Mouse (Mus musculus) embryonic facial prominence, embryonic 10.5 days (tissue): ENCODE measurements around the gene Sdsl. TPM values are rescaled to one million over a fixed set of nuclear protein-coding genes. Genes with fewer than 3 reads are reported as not detected.

ENCODE experiments used
- DNase-seq: peaks from one replicate; pipeline ENCODE4 v3.0.0-alpha.2; 2017; ENCODE audit warnings: low spot score
- H3K27ac ChIP-seq: fragments of 300-500 bp; sonication (generic); replicated peaks from 2 replicates; pipeline ENCODE4 v1.5.1; 2016; ENCODE audit warnings: mild to moderate bottlenecking
- H3K27me3 ChIP-seq: fragments of 300-500 bp; sonication (generic); replicated peaks from 2 replicates; pipeline ENCODE4 v1.6.1; 2016; ENCODE audit warnings: low read depth, mild to moderate bottlenecking; ENCODE audit not compliant: poor library complexity, severe bottlenecking
- H3K36me3 ChIP-seq: fragments of 300-500 bp; sonication (generic); replicated peaks from 2 replicates; pipeline ENCODE4 v1.6.1; 2016; ENCODE audit warnings: mild to moderate bottlenecking, moderate library complexity
- H3K4me1 ChIP-seq: fragments of 300-500 bp; sonication (generic); 2 replicates; pipeline ENCODE4 v1.6.1; 2016
- H3K4me3 ChIP-seq: fragments of 300-500 bp; sonication (generic); 2 replicates; pipeline ENCODE4 v1.5.1; 2016; ENCODE audit warnings: mild to moderate bottlenecking, moderate library complexity
- H3K9me3 ChIP-seq: fragments of 300-500 bp; sonication (generic); 2 replicates; pipeline ENCODE4 v1.6.1; 2016; ENCODE audit warnings: mild to moderate bottlenecking
- WGBS: fragments of 180-500 bp; shearing (Covaris S2); methylation state at CpG from one replicate; pipeline ENCODE4 v1.1.7; 2016; 5-methylcytosine and 5-hydroxymethylcytosine counted together
- polyA plus RNA-seq: library from polyadenylated mRNA; unstranded; fragments of >200 nt; fragmentation: Nextera tagmentation; extraction: Ambion mirVana; gene quantifications from 2 replicates; pipeline ENCODE4 v1.2.1, GENCODE M21; 2016

Sdsl gene
- polyA plus RNA-seq, 1 experiment from 2014 or later = 7.1 TPM

DNA sequence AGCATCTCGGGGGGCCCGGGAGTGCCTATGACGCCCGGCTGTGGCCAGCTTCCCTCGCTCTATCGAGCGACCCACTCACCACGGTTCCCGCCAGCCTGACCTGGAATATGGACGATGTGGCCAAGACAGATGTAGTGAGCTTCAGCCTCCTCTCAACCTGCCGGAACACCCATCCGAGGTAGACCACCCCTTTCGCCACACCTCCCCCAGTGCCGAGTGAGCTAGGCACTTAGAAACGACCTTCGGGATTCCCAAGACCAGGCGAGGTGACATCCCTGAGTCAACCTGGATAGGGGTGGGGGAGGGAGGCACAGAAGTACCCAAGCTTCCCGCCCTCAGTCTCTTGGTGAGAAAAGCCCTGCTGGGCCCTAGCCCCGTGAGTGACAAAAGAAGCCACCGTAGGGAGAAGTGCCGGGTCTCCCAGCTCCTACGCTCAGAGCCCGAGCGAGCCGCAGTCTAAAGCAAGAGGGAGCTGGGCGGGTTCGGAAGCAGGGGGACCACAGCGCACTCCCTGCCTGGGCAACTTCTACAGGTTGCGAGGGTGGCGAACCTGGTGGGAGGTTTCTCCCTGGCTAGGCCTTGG lies 41.5 kb downstream of the Sdsl start:
- peak overlapping the region; percentile 43 for H3K4me3 ChIP-seq
- H3K27ac ChIP-seq = no peak overlapping the region

GRCm38 (mm10) chr5:120429692-120430091 lies 42.9 kb downstream of the Sdsl start:
- Histone ChIP-seq H3K4me1 (peaks cover 30% of the 10 kb centered on the region), H3K27ac (no peak overlapping the region), H3K36me3 (no peaks in the 10 kb centered on the region), H3K9me3 (no peaks in the 10 kb centered on the region), H3K27me3 (peaks cover 100% of the 10 kb centered on the region), H3K4me3 (peak overlapping the region; percentile 14; the same call in 1 of the 2 replicates)
- WGBS = 5% methylated on average over 6 of the region's 6 CpGs
- peak; percentile 24 for DNase-seq

More for the DNA sequence above, 41.5 kb downstream of the Sdsl start:
- Histone ChIP-seq H3K36me3 (no peaks in the 10 kb centered on the region), H3K27me3 (peaks cover 100% of the 10 kb centered on the region), H3K4me1 (peaks cover 39% of the 10 kb centered on the region), H3K9me3 (no peaks in the 10 kb centered on the region)
- peak; percentile 60 for DNase-seq
- under 1% methylated on average over 30 of the region's 30 CpGs for WGBS

GRCm38 (mm10) chr5:120428990-120429389 lies 43.6 kb downstream of the Sdsl start:
- peaks cover 100% of the 10 kb centered on the region for H3K27me3 ChIP-seq
- H3K9me3 ChIP-seq = no peaks in the 10 kb centered on the region
- WGBS = 2% methylated on average over 5 of the region's 6 CpGs
- no peak overlapping the region for H3K27ac ChIP-seq
- peak; percentile 28 for DNase-seq
- no peak overlapping the region for H3K4me3 ChIP-seq
- H3K36me3 ChIP-seq = no peaks in the 10 kb centered on the region
- peaks cover 30% of the 10 kb centered on the region for H3K4me1 ChIP-seq

GRCm38 (mm10) chr5:120428189-120428838 lies 44.3 kb downstream of the Sdsl start:
- Histone ChIP-seq H3K27me3 (peaks cover 100% of the 10 kb centered on the region), H3K27ac (no peak overlapping the region), H3K9me3 (no peaks in the 10 kb centered on the region), H3K4me1 (peaks cover 25% of the 10 kb centered on the region), H3K36me3 (no peaks in the 10 kb centered on the region), H3K4me3 (peak overlapping the region; percentile 31; the same call in 1 of the 2 replicates)
- DNase-seq = peak; percentile 27
- 3% methylated on average over 21 of the region's 21 CpGs for WGBS

- WGBS = under 1% methylated on average over 33 of the region's 33 CpGs
These were observed 45.1 kb downstream of the Sdsl start for GRCm38 (mm10) chr5:120427451-120427938.

DNA sequence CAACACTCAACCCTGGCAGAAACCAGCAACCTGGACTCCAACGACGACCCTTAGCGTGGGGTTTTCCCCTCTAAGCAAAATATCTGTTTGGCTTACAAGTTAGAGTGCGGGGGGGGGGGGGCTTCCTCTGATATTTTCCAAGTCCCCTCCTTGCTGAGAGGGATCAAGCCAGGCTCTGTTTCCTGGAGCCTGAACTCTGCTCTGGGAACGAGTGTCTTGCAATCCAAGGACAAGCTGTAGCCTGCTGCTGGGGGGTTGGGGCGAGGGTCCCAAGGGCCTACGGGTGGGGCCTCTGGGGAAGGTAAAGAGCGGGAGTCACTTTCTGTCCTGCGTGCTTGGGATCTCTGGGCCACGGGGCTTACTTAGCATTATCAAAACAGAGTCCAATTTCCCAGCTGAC lies 46.0 kb downstream of the Sdsl start:
- peak; percentile 22 for DNase-seq
- H3K27ac ChIP-seq = no peak overlapping the region
- peaks cover 100% of the 10 kb centered on the region for H3K27me3 ChIP-seq
- no peaks in the 10 kb centered on the region for H3K9me3 ChIP-seq
- 2% methylated on average over 10 of the region's 10 CpGs for WGBS
- peaks cover 16% of the 10 kb centered on the region for H3K4me1 ChIP-seq
- H3K36me3 ChIP-seq = no peaks in the 10 kb centered on the region
- no peak overlapping the region for H3K4me3 ChIP-seq

More at GRCm38 (mm10) chr5:120427451-120427938, 45.1 kb downstream of the Sdsl start:
- no peaks in the 10 kb centered on the region for H3K36me3 ChIP-seq
- H3K4me3 ChIP-seq = peak overlapping the region; percentile 31
- peaks cover 100% of the 10 kb centered on the region for H3K27me3 ChIP-seq
- no peak overlapping the region for H3K27ac ChIP-seq
- peak; percentile 49 for DNase-seq
- H3K4me1 ChIP-seq = peaks cover 24% of the 10 kb centered on the region
- no peaks in the 10 kb centered on the region for H3K9me3 ChIP-seq

DNA sequence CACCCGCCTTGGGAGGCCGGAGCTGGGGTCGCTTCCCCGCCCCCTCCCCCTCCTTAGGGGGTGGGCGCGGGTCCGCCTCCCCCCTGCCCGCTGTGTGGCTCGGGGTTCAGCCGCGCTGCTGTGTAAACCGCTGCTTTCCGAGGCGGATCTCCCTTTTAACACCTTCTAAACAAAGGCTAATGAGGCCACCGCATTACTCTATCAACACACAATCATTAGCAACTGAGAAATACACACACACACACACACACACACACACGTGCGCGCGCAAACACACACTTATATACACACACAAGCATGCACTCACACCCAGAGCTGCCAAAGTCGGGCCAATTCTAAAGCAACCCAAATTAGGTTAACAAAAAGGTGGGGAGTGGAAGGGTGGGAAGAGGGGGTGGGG lies 46.9 kb downstream of the Sdsl start:
- peak; percentile 14 for DNase-seq
- Histone ChIP-seq H3K4me3 (peak overlapping the region; percentile 13; the same call in 1 of the 2 replicates), H3K36me3 (no peaks in the 10 kb centered on the region), H3K27ac (no peak overlapping the region), H3K4me1 (peaks cover 8% of the 10 kb centered on the region), H3K27me3 (peaks cover 99% of the 10 kb centered on the region), H3K9me3 (no peaks in the 10 kb centered on the region)
- WGBS = 0% methylated on average over 20 of the region's 20 CpGs

DNA sequence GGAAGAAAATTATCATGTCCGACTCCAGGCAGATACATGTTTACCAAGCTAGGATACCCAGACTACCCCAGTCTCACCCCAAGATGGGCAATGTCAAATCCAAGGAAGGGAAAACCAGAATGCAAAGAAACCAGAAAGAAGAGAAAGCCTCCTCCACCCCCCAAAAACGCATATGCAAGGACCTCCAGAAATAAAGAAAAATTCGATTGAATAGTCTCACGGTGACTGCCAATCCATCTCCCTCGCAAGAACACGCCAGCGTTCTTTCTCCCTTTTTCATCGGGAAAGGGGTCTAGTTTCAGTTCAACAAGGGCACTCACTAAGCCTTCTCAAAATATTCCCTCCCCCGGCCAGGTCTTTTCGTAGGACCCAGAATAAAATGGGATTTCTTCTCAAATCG lies 48.0 kb downstream of the Sdsl start:
- Histone ChIP-seq H3K36me3 (no peaks in the 10 kb centered on the region), H3K9me3 (no peaks in the 10 kb centered on the region), H3K27ac (no peak overlapping the region), H3K4me3 (no peak overlapping the region), H3K27me3 (peaks cover 97% of the 10 kb centered on the region), H3K4me1 (peaks cover 8% of the 10 kb centered on the region)
- 1% methylated on average over 11 of the region's 11 CpGs for WGBS
- peak; percentile 9 for DNase-seq

- no peak overlapping the region for H3K4me3 ChIP-seq
- H3K27ac ChIP-seq = no peak overlapping the region
These were observed 48.6 kb downstream of the Sdsl start for GRCm38 (mm10) chr5:120424039-120424438.

GRCm38 (mm10) chr5:120420106-120420505 lies 52.5 kb downstream of the Sdsl start:
- no peaks in the 10 kb centered on the region for H3K36me3 ChIP-seq
- H3K27me3 ChIP-seq = peaks cover 78% of the 10 kb centered on the region
- DNase-seq = no peak
- WGBS = 88% methylated on average over 8 of the region's 8 CpGs
- no peaks in the 10 kb centered on the region for H3K9me3 ChIP-seq
- H3K4me3 ChIP-seq = no peak overlapping the region
- no peak overlapping the region for H3K27ac ChIP-seq
- no peaks in the 10 kb centered on the region for H3K4me1 ChIP-seq

More at GRCm38 (mm10) chr5:120424039-120424438, 48.6 kb downstream of the Sdsl start:
- Histone ChIP-seq H3K4me1 (peaks cover 8% of the 10 kb centered on the region), H3K27me3 (peaks cover 96% of the 10 kb centered on the region), H3K9me3 (no peaks in the 10 kb centered on the region), H3K36me3 (no peaks in the 10 kb centered on the region)
- 1% methylated on average over 19 of the region's 19 CpGs for WGBS
- DNase-seq = peak; percentile 90

- H3K4me1 ChIP-seq = peaks cover 16% of the 10 kb centered on the region
- peak; percentile 13 for DNase-seq
- no peaks in the 10 kb centered on the region for H3K36me3 ChIP-seq
- H3K4me3 ChIP-seq = no peak overlapping the region
- H3K27me3 ChIP-seq = peaks cover 66% of the 10 kb centered on the region
- no peak overlapping the region for H3K27ac ChIP-seq
- H3K9me3 ChIP-seq = peaks cover 6% of the 10 kb centered on the region; the same call in 1 of the 2 replicates
- WGBS = 88% methylated on average over 6 of the region's 6 CpGs
These were observed 59.2 kb downstream of the Sdsl start for GRCm38 (mm10) chr5:120413436-120413835.

GRCm38 (mm10) chr5:120409385-120410378 lies 62.9 kb downstream of the Sdsl start:
- Histone ChIP-seq H3K4me1 (peaks cover 16% of the 10 kb centered on the region), H3K27ac (no peak overlapping the region), H3K9me3 (peaks cover 6% of the 10 kb centered on the region; the same call in 1 of the 2 replicates), H3K36me3 (no peaks in the 10 kb centered on the region), H3K27me3 (peaks cover 67% of the 10 kb centered on the region), H3K4me3 (peak overlapping the region; percentile 46)
- peak; percentile 30 for DNase-seq
- WGBS = 1% methylated on average over 41 of the region's 41 CpGs
